Mouse (Mus musculus) mouse embryonic stem cell (cell line): Measurements from ENCODE around the gene Kpna3.
"Not testable (repeated sequence)": the region's sequence is repeated elsewhere in the genome, so short reads cannot be mapped to it uniquely, and the experiment has no call there.

ENCODE experiments used
- in situ Hi-C, 2 experiments: fragments of 300-500 bp; cut with MboI; formaldehyde crosslinking; loops; 1 replicate in 1 of 2; 3 replicates in 1 of 2; pipeline ENCODE4 v1.14.3; 2019 to 2020; ENCODE audit warnings: low sequenced_read_pairs in 2 of 2, low pct_unique_long_range_greater_than_20kb in 1 of 2, mixed read lengths in 1 of 2; ENCODE audit not compliant: unreplicated experiment in 1 of 2

The Kpna3 gene

DNA sequence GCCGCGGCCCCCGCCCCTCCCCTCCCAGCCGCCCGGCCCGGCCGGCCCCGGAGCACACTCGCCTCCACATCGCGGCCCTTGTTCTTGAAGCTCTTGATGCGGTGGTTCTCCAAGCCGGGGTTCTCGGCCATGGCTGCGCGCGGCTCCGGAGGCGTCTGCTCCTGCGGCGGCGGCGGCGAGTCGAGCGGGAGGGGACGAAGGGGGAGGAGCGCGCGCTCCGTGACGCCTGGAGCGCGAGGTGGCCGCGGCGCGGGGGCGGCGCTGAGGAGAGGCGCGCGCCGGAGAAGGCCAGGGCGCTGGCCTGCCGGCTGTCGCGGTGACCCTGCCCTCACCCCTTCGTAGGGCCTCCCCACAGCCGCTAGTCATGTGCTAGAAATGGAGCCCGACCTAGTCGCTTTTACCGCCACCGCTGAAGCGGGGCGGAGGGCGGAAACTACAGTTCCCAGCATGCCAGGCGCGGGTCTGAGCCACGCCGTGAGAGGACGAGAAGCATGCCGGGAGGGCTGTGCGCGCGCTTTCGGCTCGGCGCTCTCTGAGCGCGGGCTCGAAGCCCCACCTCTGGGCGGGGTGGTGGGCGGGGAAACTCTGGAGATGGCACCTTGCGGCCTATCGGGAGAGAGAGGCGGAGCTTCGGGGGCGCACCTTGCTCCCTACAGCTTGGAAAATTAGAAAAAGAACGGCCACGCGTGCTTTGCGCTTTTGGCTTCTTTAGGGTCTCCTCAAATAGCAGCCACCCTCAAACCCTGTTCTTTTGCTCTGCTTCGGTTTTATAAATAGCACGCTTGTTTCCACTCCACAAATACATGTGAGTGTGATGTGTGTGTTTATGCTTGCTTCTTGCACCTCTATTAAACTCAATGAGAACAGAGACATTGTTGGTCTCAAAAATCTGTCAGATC lies at the start of gene Kpna3:
Gene Kpna3 (minus strand): TSS at position 214 of the 899 bp plus-strand sequence.
- in situ Hi-C loops = no loop called here

DNA sequence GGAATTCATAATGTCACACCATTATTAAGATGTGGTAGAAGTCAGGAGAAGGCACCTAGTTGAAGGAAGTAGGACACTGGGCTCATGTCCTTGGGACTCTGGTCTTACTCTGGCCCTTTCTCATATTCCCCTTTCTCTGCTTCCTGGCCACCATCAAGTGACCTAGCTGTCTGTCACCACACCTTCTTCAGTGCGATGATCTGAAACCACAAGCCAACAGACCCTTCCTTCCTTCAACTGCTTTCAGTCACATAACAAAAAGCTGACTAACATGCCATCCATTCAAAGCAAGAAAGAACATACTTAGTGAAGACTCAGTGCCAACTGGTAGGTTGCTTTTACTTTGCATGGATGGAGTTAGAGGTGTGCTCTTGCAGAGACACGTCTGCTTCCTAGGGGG lies 20.7 kb upstream of the Kpna3 start:
- in situ Hi-C loops = no loop called here

DNA sequence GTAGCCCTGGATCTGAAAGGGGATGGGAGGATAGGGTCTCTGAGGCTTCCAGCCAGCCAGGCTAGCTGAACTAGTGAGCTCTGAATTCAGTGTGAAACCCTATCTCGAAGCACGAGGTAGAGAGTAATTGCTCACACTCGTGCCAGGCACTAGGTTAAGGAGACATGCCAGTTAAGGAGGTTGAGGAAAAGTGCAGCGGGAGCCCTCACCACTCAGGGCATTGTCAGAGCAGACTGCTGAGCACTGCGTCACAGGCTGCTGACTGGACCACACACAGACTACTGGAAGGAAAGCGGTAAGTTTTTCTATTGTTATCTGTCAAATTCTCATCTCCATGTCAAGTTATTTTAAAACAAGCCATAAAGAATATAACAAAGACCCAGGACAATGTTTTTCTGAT lies 17.8 kb upstream of the Kpna3 start:
- in situ Hi-C loops = no loop called here

DNA sequence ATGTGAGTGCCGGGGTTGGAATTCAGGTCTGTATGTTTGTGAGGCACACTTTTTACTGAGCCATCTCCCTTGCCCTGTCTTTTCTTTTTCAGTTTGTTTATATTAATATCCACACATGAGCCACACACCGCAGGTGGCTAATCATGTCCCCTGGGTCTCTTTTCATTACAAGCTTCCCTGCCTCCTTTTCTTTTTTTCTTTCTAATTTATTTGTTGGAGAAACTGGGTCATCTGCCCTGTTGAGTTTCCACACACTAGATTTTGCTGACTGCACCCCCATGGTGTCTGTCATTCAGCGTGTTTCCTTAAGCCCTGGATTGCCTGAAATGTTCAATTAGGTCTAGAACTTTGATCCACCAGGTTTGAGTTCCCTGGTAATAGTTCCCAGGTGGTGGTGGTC lies 15.9 kb upstream of the Kpna3 start:
- in situ Hi-C loops = no loop called here

DNA sequence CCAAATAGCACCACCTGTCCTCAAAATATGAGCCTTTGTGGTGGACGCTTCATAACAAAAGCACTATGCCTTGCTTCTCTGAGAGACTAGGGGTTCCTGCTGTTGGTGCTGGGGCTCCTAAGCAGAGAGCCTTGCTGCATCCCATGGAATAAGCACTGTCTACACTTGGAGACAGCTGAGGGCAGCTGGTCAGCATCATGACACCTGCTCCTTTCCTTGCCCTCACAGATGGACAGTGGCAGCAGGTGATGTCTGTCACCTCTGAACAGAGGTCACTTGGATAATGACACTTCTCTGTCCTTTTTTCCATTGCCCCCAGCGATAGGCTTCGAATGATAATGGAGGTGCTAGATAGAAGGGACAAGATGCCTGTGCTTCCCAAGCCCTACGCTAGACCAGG lies 13.4 kb upstream of the Kpna3 start:
- in situ Hi-C loops = no loop called here

DNA sequence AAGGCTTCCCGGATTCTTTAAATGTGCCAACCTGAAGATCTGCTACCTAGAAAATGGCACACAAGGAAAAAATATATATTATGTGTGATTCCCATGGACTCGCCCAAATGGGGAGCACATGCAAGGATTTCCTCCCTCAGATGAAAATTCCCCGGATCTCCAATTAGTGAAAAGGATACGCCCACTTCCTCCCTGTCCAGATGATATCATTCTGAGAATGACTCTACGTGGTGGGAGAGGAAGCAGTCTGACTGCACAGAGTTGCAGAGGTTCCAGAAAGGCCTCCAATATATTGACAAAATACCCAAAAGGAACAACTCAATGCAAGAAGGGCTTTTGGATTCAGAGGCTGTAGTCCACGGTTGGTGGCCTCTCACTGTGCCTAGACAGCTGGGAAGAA lies 12.8 kb upstream of the Kpna3 start:
- in situ Hi-C loops = no loop called here

DNA sequence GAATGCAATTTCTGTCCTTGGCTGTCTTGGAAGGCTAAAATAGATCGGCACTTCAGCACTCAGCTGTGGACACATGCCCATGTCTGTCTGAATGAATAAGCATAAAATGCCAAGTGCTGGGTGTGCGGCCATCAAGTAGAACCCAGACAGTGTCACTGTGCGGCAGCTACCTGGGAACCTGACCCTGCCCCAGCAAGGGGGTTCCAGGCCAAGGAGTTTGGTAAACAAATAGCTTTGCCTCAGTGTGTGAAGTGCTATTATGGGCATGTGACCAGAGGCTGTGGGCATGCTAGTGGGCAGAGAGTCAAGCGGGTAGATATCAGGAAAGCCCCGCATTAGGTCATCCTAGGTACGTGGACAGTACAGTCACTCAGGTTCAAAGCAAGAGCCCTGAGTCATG lies 8.1 kb upstream of the Kpna3 start:
- in situ Hi-C loops = no loop called here

DNA sequence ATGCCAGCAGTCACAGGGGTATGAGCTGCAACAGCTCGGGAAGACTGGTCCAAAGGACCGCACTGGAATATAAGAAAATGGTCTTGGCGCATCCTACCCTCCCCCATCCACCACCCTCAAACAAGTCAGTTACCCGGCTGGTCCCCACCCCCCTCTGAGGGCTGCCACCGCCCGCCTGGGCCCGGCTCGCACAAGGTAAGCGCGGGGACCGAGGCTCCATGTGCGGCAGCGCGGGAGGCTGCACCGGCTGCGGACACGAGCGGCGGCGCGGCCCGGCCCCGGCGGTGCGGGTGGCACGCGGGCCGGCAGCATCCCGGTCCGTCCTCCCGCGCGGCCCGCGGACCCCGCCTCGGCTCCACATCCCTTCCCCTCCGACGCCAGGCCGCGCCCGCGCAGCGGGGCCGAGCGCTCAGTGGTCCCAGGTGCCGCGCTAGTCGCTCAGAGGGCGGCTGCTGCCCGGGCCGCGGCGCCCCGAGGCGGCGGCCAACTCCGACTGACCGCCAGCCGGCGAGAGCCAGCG lies 473 bp downstream of the Kpna3 start:
- in situ Hi-C loops = no loop called here

DNA sequence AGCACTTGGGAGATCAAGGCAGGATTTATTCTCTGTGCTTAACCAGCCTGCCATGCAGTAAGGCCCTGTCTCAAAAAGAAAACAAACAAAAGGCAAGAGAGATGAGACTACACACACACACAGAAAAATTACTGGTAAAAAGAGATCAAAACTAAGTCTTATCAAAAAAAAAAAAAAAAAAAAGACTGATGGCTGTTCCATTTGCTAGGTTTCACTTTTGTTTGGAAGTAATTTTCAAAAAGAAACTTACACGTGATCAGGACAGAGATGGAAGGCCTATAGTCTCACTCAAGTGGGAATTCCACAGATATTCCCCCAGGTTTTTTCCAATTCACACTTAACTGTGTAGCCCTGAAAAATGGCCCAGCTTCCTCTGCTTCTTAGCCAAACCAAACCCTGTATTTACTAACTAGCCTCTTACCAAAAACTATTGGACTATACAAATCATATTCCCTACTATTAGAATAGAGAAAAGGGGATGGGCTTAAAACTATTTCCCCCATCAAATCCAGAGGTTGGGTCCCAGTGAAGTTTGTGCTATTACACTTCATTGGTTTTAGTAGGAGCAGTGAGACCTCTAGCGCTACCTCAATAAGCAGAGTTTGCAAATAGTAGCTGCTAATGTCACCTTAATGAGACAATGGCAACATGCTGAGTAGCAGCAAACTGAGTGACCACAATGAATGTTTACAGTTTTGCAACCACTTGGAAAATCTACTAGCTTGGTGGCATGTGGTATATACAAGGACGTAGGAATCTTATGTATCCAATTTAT lies 1.3 kb downstream of the Kpna3 start:
- in situ Hi-C loops = no loop called here

DNA sequence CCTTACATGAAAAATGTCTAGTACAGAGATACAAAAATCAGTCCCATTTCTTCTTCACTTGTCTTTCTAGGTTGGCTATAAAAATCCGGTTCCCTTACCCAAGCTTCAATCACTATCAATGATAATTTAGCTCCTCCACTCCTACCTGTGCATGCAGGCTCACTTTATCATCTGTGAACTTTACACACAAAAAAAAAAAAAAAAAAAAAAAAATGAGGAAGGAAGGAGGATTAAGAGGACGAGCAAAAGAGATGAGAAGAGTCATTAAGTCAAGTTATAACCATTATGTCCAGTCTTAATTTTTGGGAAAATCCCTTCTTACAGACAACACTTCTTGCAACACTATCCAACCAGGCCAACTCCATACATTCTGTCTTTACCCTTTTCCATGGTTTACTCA lies 2.8 kb downstream of the Kpna3 start:
- in situ Hi-C loops = no loop called here

DNA sequence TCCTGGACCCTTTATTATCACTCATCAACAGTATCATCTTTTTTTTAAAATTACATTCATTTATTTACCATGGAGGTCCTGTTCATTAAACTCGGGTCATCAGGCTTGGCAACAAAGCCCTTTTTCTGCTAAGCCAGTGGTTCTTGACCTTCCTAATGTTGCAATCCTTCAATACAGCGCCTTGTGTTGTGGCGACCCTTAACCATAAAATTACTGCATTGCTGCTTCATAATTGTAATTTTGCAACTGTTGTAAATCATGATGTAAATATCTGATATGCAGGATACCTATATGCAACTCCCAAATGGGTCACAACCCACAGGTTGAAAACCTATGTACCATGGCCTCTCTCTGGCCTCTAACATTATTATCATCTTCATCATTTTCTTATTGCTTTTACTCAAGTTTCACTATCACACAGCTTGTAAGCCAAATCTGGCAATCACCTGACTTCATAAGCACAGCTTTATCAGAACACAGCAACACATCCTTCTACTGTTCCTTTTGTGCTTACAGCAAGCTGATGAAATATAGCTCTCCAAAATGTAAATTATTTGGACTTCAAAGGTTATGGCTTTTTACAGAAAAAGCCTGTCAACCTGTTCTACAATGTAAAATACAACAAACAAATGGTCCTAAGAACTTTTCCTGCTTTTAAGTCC lies 11.4 kb downstream of the Kpna3 start:
- in situ Hi-C loops = no loop called here

DNA sequence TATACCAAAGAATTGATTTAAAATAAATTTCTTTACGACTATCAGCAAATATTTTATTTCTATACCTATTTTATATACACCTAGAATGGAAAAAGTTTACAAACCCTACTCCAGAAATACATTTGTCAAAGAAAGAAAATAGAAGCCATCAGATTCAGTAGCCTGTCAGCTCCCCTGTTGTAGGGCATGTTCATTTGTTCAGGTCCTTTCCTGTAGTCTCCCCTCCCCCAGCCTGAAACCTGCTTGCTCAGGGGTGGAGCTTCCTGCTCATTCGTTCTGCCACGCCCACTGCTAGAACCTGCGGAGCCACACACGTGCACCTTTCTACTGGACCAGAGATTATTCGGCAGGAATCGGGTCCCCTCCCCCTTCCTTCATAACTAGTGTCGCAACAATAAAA lies 12.6 kb downstream of the Kpna3 start:
- in situ Hi-C loops = not testable (repeated sequence)

DNA sequence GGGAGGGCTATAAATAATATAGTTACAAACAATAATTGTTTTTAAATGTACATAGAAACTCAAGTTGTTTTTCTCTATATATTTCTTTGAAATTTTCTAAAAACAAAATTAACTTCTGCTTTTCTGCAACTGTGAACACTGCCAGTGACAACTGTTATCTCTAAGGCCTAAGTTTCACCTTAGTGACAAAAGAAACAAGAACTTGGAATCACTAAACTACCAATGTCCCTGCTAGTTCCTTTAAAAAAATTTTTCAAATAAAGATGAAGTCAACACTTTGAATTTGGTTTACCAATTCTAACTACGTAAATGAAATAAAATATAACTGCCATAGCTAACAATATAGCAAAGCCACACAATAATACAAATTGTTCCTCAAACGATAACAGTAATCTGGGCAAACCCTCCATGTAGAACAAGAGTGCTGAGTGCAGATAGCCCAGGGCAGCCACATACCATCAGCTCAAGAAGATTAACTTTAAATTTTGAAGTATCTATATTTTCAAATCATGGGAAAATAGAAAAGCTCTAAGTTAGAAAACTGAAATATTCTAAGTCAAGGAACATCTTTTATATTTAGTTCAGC lies 14.5 kb downstream of the Kpna3 start:
- in situ Hi-C loops = no loop called here

DNA sequence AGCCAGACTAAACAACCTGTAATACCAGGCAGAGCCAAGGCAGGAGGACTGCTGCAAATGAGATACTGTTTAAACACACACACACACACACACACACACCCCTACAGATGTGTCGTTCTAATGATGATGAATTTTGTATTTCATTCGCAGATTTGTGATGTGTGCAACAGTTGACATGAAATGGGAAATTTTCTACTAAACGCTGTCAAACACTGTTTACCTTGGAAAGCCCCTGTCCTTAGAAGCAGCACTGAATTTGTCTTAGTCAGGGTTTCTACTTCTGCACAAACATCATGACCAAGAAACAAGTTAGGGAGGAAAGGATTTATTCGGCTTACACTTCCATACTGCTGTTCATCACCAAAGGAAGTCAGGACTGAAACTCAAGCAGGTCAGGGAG lies 24.0 kb downstream of the Kpna3 start:
- in situ Hi-C loops = no loop called here

DNA sequence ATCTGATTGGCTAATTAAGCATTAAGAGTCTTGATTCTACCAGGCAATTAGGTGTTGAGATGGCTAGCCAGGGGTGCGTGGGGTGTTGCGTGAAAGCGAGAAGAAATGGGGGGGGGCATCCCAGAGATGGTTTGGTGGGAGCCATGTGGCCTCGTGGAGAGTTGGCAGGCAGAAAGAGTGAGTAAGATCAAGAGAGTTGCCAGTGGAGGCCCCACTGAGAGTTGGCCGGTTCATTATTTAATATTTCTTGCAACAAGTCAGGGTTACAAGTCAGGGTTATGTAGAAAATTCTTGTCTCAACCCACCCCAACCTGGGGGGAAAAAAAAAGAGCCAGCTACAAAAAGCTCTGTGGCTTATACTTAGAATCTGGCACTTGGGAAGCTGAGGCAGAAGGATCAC lies 24.4 kb downstream of the Kpna3 start:
- in situ Hi-C loops = no loop called here

DNA sequence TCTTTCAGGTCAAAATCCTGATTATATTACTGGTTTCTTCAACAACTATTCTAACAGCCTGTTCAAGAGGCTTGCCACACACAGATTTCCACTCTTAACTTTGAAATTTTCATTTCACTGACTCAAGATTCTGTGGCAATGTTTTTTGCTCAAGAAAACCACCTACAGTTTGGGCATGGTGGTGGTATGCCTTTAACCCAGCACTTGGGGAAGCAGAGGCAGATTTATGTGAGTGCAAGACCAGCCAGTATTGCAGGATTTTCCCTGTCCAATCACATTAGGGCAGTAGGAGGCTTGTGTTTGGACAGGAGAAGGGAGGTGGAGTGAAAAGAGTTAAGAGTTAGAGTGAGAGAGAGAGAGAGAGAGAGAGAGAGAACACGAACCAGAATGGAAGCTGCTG lies 24.9 kb downstream of the Kpna3 start:
- in situ Hi-C loops = no loop called here

DNA sequence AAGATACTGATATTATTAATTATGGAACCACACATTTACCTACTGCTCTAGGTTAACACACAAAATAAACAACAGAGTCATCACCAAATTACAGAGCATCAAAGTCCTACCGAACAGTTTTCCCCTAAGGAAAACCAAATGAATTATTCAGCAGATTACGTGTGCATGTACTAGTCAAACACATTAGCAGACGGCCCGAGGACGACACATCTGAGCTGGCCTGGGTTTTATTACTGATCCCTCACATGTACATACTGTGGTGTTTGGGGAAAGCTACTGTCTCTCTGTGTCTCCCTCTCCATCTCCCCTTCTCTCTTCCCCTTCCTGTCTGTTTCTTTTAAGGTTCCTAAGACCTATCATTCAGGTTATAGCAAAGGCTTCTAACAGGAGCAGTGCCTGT lies 25.5 kb downstream of the Kpna3 start:
- in situ Hi-C loops = no loop called here

DNA sequence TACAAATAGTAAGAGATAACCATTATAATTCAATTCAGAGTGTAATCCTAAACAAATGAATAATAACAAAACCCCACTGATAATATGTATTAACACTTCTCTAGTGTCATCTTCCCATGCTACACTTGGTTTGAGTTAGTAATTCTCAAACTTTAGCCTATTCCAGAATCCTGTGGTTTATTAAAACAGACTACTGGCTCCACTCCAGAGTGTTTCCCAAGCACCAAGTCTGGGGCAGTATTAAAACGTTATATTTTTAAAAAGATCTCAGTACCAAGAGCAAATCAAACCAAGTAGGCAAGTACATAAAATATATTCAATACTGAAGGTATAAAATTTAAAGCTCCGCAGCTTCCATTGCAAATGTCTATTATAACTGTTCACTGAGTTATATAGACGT lies 26.0 kb downstream of the Kpna3 start:
- in situ Hi-C loops = no loop called here

DNA sequence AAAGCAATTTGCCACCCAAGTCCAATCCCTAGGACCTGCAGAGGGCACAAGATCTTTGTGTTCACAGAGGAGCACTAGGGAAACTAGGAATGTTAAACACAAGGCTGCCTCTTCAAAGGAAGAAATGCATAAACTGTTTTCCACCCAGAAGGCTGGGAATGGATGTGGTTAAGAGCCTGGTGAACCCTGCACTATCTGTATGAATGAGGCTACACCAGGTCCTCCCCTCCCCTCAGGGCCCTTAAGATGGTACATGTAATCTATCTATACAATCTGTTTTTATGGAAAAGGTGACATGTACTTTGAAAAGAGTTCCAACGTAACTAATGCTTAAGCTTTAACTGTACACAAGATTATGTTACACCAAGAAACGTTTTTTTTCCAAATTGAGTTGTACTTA lies 29.7 kb downstream of the Kpna3 start:
- in situ Hi-C loops = no loop called here
